Mouse (Mus musculus) kidney, adult 9 months (tissue): ENCODE measurements around the gene Gpha2.

ENCODE experiments used
- DNase-seq: peaks from one replicate; pipeline ENCODE4 v3.0.0; 2022

The Gpha2 gene

GRCm38 (mm10) chr19:6226135-6226534, at the start of gene Gpha2:
TSS of gene Gpha2 (plus strand) at chr19:6226380.
- no peak for DNase-seq

- no peak for DNase-seq
These were observed 47.4 kb upstream of the Gpha2 start for GRCm38 (mm10) chr19:6178775-6179174.

GRCm38 (mm10) chr19:6181629-6182028, 44.6 kb upstream of the Gpha2 start:
- no peak for DNase-seq

GRCm38 (mm10) chr19:6182534-6182933, 43.6 kb upstream of the Gpha2 start:
- no peak for DNase-seq

- DNase-seq: no peak
These were observed 42.0 kb upstream of the Gpha2 start, which contains the start of gene Majin for GRCm38 (mm10) chr19:6184131-6184530. TSS of gene Majin (plus strand) at chr19:6184388.

GRCm38 (mm10) chr19:6204265-6204664, 21.9 kb upstream of the Gpha2 start:
- DNase-seq: no peak

GRCm38 (mm10) chr19:6206716-6207115, 19.5 kb upstream of the Gpha2 start:
- DNase-seq: no peak

- DNase-seq: no peak
These were observed 10.0 kb upstream of the Gpha2 start for GRCm38 (mm10) chr19:6216046-6216705.

- DNase-seq: no peak
These were observed 7.6 kb upstream of the Gpha2 start for GRCm38 (mm10) chr19:6218606-6219005.

- no peak for DNase-seq
These were observed 583 bp downstream of the Gpha2 start for GRCm38 (mm10) chr19:6226763-6227162.

- DNase-seq: no peak
These were observed 1.7 kb downstream of the Gpha2 start for GRCm38 (mm10) chr19:6227864-6228263.

GRCm38 (mm10) chr19:6230411-6230810, 4.2 kb downstream of the Gpha2 start:
- DNase-seq: no peak

GRCm38 (mm10) chr19:6231036-6231435, 4.9 kb downstream of the Gpha2 start:
- no peak for DNase-seq

- peak; percentile 41 for DNase-seq
These were observed 7.5 kb downstream of the Gpha2 start for GRCm38 (mm10) chr19:6233647-6234046.

- no peak for DNase-seq
These were observed 8.3 kb downstream of the Gpha2 start for GRCm38 (mm10) chr19:6234337-6235083.

- DNase-seq: peak; percentile 97
These were observed 9.2 kb downstream of the Gpha2 start, which contains the start of gene Ppp2r5b for GRCm38 (mm10) chr19:6235084-6236052. TSS of gene Ppp2r5b (minus strand) at chr19:6235872.

- peak; percentile 95 for DNase-seq
These were observed 9.9 kb downstream of the Gpha2 start for GRCm38 (mm10) chr19:6236053-6236441.

- DNase-seq: no peak
These were observed 10.7 kb downstream of the Gpha2 start for GRCm38 (mm10) chr19:6236842-6237241.

GRCm38 (mm10) chr19:6238740-6239139, 12.6 kb downstream of the Gpha2 start:
- DNase-seq: no peak

GRCm38 (mm10) chr19:6240136-6240535, 14.0 kb downstream of the Gpha2 start:
- DNase-seq: no peak

- DNase-seq: no peak
These were observed 14.5 kb downstream of the Gpha2 start for GRCm38 (mm10) chr19:6240725-6241124.

GRCm38 (mm10) chr19:6241274-6242107, 15.3 kb downstream of the Gpha2 start, which contains the start of gene Atg2a:
TSS of gene Atg2a (plus strand) at chr19:6241668.
- peak; percentile 99 for DNase-seq
